Mouse (Mus musculus) CH12.LX (cell line): ENCODE data around the gene Lamc3. TPM values are rescaled to one million over a fixed set of nuclear protein-coding genes. Genes with fewer than 3 reads are reported as not detected.

Experiments
- DNase-seq: peaks from one replicate; pipeline ENCODE4 v3.0.0-alpha.2; 2013; ENCODE audit errors: extremely low read depth
- H3K27ac ChIP-seq: 2 replicates; pipeline ENCODE4 v1.5.1; 2012; ENCODE audit warnings: low read depth, mild to moderate bottlenecking, control low read depth, moderate library complexity; ENCODE audit not compliant: insufficient read depth
- H3K27me3 ChIP-seq: replicated peaks from 2 replicates; pipeline ENCODE3; 2012; ENCODE audit warnings: inconsistent platforms
- H3K36me3 ChIP-seq, 2 experiments: replicated peaks in 1 of 2; 2 replicates each; pipeline versions ENCODE3 to v1.6.1; 2012; ENCODE audit warnings: inconsistent platforms in 1 of 2, low read length in 1 of 2, mild to moderate bottlenecking in 1 of 2, mixed read lengths in 1 of 2, moderate library complexity in 1 of 2; ENCODE audit not compliant: control insufficient read depth in 1 of 2, insufficient read depth in 1 of 2
- H3K4me1 ChIP-seq, 2 experiments: 2 replicates each; pipeline ENCODE4 v1.6.1; 2012; ENCODE audit warnings: inconsistent platforms in 1 of 2, moderate library complexity in 1 of 2; ENCODE audit not compliant: insufficient read depth in 2 of 2, control insufficient read depth in 1 of 2
- H3K4me2 ChIP-seq: 2 replicates; pipeline ENCODE4 v1.6.1; 2012; ENCODE audit warnings: low read depth, mild to moderate bottlenecking, control low read depth; ENCODE audit not compliant: poor library complexity, insufficient read depth, severe bottlenecking
- H3K4me3 ChIP-seq, 3 experiments: fragments of 150-350 bp in 1 of 3; sonication (generic) in 1 of 3; replicated peaks in 1 of 3; 2 replicates each; pipeline versions ENCODE3 to v1.5.1; 2011 to 2012; ENCODE audit warnings: low read depth in 2 of 3, low read length in 2 of 3, mild to moderate bottlenecking in 2 of 3, moderate library complexity in 2 of 3, control low read depth in 1 of 3, improper control_type of control experiment in 1 of 3, inconsistent platforms in 1 of 3, mixed read lengths in 1 of 3; ENCODE audit not compliant: poor library complexity in 1 of 3
- H3K79me2 ChIP-seq: replicated peaks from 2 replicates; pipeline ENCODE4 v1.6.1; 2012; ENCODE audit warnings: mild to moderate bottlenecking, moderate library complexity; ENCODE audit not compliant: control insufficient read depth, poor library complexity, insufficient read depth, severe bottlenecking; ENCODE audit errors: extremely low read depth
- H3K9ac ChIP-seq: 2 replicates; pipeline ENCODE4 v1.6.1; 2012; ENCODE audit warnings: low read depth, mild to moderate bottlenecking, control low read depth, moderate library complexity; ENCODE audit not compliant: insufficient read depth
- H3K9me3 ChIP-seq: replicated peaks from 2 replicates; pipeline ENCODE3; 2012; ENCODE audit warnings: low read length, inconsistent platforms, mixed read lengths
- BHLHE40 ChIP-seq: IDR thresholded peaks from 2 replicates; pipeline ENCODE4 v1.6.1; 2011; ENCODE audit warnings: mild to moderate bottlenecking, low read depth, low read length, improper control_type of control experiment
- CHD2 ChIP-seq: IDR thresholded peaks from 2 replicates; pipeline ENCODE4 v1.6.1; 2011; ENCODE audit warnings: low read length, improper control_type of control experiment
- CTCF ChIP-seq, 2 experiments: IDR thresholded peaks in 1 of 2; conservative IDR thresholded peaks in 1 of 2; 2 replicates each; pipeline ENCODE4 v1.5.1; 2011 to 2012; ENCODE audit warnings: low read depth in 2 of 2, low read length in 2 of 2, improper control_type of control experiment in 1 of 2, inconsistent platforms in 1 of 2, mild to moderate bottlenecking in 1 of 2, moderate library complexity in 1 of 2
- JUN ChIP-seq: IDR thresholded peaks from 2 replicates; pipeline ENCODE4 v1.6.1; 2011; ENCODE audit warnings: low read depth, mild to moderate bottlenecking, low read length, improper control_type of control experiment, moderate library complexity; ENCODE audit not compliant: insufficient read depth
- JUND ChIP-seq: conservative IDR thresholded peaks from 2 replicates; pipeline ENCODE4 v1.6.1; 2011; ENCODE audit warnings: low read depth, low read length, improper control_type of control experiment
- KAT2A ChIP-seq: IDR thresholded peaks from 2 replicates; pipeline ENCODE4 v1.6.1; 2012; ENCODE audit warnings: low read length, improper control_type of control experiment, inconsistent platforms; ENCODE audit not compliant: insufficient replicate concordance
- MAZ ChIP-seq: IDR thresholded peaks from 2 replicates; pipeline ENCODE4 v1.6.1; 2012; ENCODE audit warnings: low read depth, mild to moderate bottlenecking, inconsistent platforms, low read length, improper control_type of control experiment, moderate library complexity
- MEF2A ChIP-seq: IDR thresholded peaks from 2 replicates; pipeline ENCODE4 v1.6.1; 2014; ENCODE audit warnings: low read depth, mild to moderate bottlenecking, inconsistent platforms, low read length, improper control_type of control experiment, borderline replicate concordance
- MYC ChIP-seq: IDR thresholded peaks from 2 replicates; pipeline ENCODE4 v1.6.1; 2011; ENCODE audit warnings: low read depth, mild to moderate bottlenecking, improper control_type of control experiment, low read length
- NRF1 ChIP-seq: IDR thresholded peaks from 2 replicates; pipeline ENCODE4 v1.6.1; 2014; ENCODE audit warnings: low read depth, mild to moderate bottlenecking, inconsistent platforms, low read length, improper control_type of control experiment, moderate library complexity
- POLR2A ChIP-seq: IDR thresholded peaks from 2 replicates; pipeline ENCODE4 v1.6.1; 2011; ENCODE audit warnings: low read depth, mild to moderate bottlenecking, improper control_type of control experiment, low read length
- POLR2AphosphoS2 ChIP-seq: IDR thresholded peaks from 2 replicates; pipeline ENCODE4 v1.6.1; 2011; ENCODE audit warnings: low read depth, low read length, improper control_type of control experiment
- RAD21 ChIP-seq: IDR thresholded peaks from 2 replicates; pipeline ENCODE4 v1.6.1; 2011; ENCODE audit warnings: low read depth, mild to moderate bottlenecking, low read length, improper control_type of control experiment, moderate library complexity
- RCOR1 ChIP-seq: conservative IDR thresholded peaks from 2 replicates; pipeline ENCODE4 v1.6.1; 2012; ENCODE audit warnings: low read depth, mild to moderate bottlenecking, inconsistent platforms, low read length, improper control_type of control experiment
- SMC3 ChIP-seq: IDR thresholded peaks from 2 replicates; pipeline ENCODE4 v1.6.1; 2011; ENCODE audit warnings: low read depth, low read length, improper control_type of control experiment
- TCF12 ChIP-seq: IDR thresholded peaks from 2 replicates; pipeline ENCODE4 v1.6.1; 2014; ENCODE audit warnings: low read depth, mild to moderate bottlenecking, inconsistent platforms, low read length, improper control_type of control experiment
- USF2 ChIP-seq: conservative IDR thresholded peaks from 2 replicates; pipeline ENCODE4 v1.6.1; 2011; ENCODE audit warnings: low read depth, low read length, improper control_type of control experiment
- ZNF384 ChIP-seq: IDR thresholded peaks from 2 replicates; pipeline ENCODE4 v1.6.1; 2012; ENCODE audit warnings: low read depth, low read length, improper control_type of control experiment, inconsistent platforms
- dilution Hi-C: fragments of 300-500 bp; cut with MboI; formaldehyde crosslinking; loops from 2 replicates; pipeline ENCODE4 v1.14.3; 2020; ENCODE audit warnings: low sequenced_read_pairs; ENCODE audit not compliant: extremely low pct_unique_long_range_greater_than_20kb, extremely low pct_ligation_motif_present
- in situ Hi-C: fragments of 300-500 bp; cut with MboI; formaldehyde crosslinking; loops from 3 replicates; pipeline ENCODE4 v1.14.3; 2019; ENCODE audit warnings: low sequenced_read_pairs, low pct_ligation_motif_present, low pct_unique_long_range_greater_than_20kb, mixed read lengths
- polyA plus RNA-seq: library from polyadenylated mRNA; unstranded; fragments of >175 nt; gene quantifications from 2 replicates; pipeline ENCODE4 v1.2.1, GENCODE M21; 2012; ENCODE audit warnings: low read depth; ENCODE audit not compliant: insufficient read length
- total RNA-seq, 2 experiments: library from RNA; depleted of rRNA; stranded (reverse); fragments of 300-350 nt in 1 of 2; fragments of >200 nt in 1 of 2; gene quantifications; 2 replicates each; pipeline ENCODE4 v1.2.3; 2012 to 2014

Lamc3 gene
- total and polyA plus RNA-seq, 3 experiments: not detected

GRCm38 (mm10) chr2:31965110-31965509, 78.0 kb downstream of the Lamc3 start:
- Histone ChIP-seq H3K36me3 (no peaks in the 10 kb centered on the region), H3K27me3 (peaks cover 85% of the 10 kb centered on the region), H3K79me2 (no peaks in the 10 kb centered on the region), H3K9ac (no peak overlapping the region), H3K27ac (no peak overlapping the region), H3K4me2 (no peak overlapping the region), H3K9me3 (no peaks in the 10 kb centered on the region), H3K4me1 (peaks cover 4 to 6% of the 10 kb centered on the region in 2 experiments; a peak in 1 of 4 replicates), H3K4me3 (no peak overlapping the region)
- in situ Hi-C loops (loop anchor here (10.0 kb wide), 1 partner anchor 170 kb away; no protein-coding TSS in a partner anchor), dilution Hi-C loops (no loop called here)
- peak; percentile 46 for DNase-seq
- TF ChIP-seq SMC3: peak; percentile 61
- no peak for TF ChIP-seq KAT2A
- TF ChIP-seq POLR2A: no peak
- peak; percentile 50 to 76; a peak in 3 of 4 replicates for TF ChIP-seq CTCF (conservative IDR thresholded peaks at IDR 0.05 in 1 of 2, IDR thresholded peaks at IDR 0.05 in 1 of 2; ENCODE audit: low read depth in 2 of 2, low read length in 2 of 2)
- TF ChIP-seq MYC: no peak
- peak; percentile 49 for TF ChIP-seq RAD21
- no peak for TF ChIP-seq RCOR1
- TF ChIP-seq USF2: no peak
- TF ChIP-seq NRF1: no peak

GRCm38 (mm10) chr2:31966801-31967200, 79.7 kb downstream of the Lamc3 start:
- TF ChIP-seq JUND (no peak), RAD21 (no peak), MYC (no peak), CHD2 (no peak), MEF2A (no peak), BHLHE40 (no peak), MAZ (no peak), TCF12 (no peak), ZNF384 (no peak), POLR2AphosphoS2 (no peak), SMC3 (no peak), JUN (no peak)
- no peak for DNase-seq
- in situ Hi-C loops: loop anchor here (10.0 kb wide), 1 partner anchor 168 kb away; no protein-coding TSS in a partner anchor
- no peaks in the 10 kb centered on the region for H3K9me3 ChIP-seq
- H3K9ac ChIP-seq: no peak overlapping the region
- H3K36me3 ChIP-seq: no peaks in the 10 kb centered on the region
- H3K4me2 ChIP-seq: no peak overlapping the region
- H3K79me2 ChIP-seq: no peaks in the 10 kb centered on the region
- 0 out of 4 replicates have a peak, but pooled peaks cover 0 to under 1% of the 10 kb centered on the region in 2 experiments for H3K4me1 ChIP-seq
- peaks cover 85% of the 10 kb centered on the region for H3K27me3 ChIP-seq
- H3K27ac ChIP-seq: no peak overlapping the region
- dilution Hi-C loops: no loop called here
- no peak overlapping the region for H3K4me3 ChIP-seq
